In the genomic region with DNA sequence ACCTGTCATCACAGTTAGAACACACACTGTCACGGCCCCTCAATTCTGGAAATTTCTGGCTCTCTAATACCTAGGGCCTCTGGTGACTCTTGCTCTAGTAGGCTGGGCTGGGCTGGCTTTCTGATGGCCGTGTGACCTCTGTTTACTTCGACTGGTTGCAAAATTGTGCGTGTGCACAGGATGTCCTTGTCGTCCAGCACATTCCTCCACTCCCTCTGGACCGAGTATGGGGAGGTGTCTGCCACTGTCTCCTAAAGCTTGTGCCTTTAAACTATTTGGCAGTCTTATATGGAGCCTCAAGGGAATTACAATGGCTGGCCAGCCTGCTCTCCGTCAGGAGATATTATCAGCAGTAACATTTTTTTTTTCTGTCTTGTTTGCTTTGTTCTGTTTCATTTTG, we compare ENCODE assay signal across 13 mouse cellular contexts. TPM values are rescaled to one million over a fixed set of nuclear protein-coding genes. Genes with fewer than 3 reads are reported as not detected.
DNase-seq lines count a peak whose midpoint lies in the region; ATAC-seq and TF ChIP-seq lines count a peak whose summit lies in the region.
"Had no signal": no experiment of that assay in that cellular context is flagged by ENCODE, and none has a peak within 500 bp of the region (broad histone marks: within the 10 kb centered on the region; RNA-seq: fewer than 3 reads in every experiment).

No protein-coding gene starts in this region.

- H3K9me3 ChIP-seq in heart, embryonic 10.5 days, result no peaks in the 10 kb centered on the region
- H3K9me3 ChIP-seq in midbrain, embryonic 13.5 days, result no peaks in the 10 kb centered on the region
- no peaks in the 10 kb centered on the region for H3K9me3 ChIP-seq in intestine, postnatal 0 days (ENCODE audit: control insufficient read depth)
- H3K9me3 ChIP-seq: embryonic facial prominence, embryonic 15.5 days had no signal

- TF ChIP-seq CTCF in intestine, postnatal 0 days (IDR thresholded peaks at IDR 0.05; ENCODE audit: low read depth), result no peak

- no peak overlapping the region for H3K4me2 ChIP-seq in midbrain, embryonic 13.5 days (replicated peaks)
- H3K4me2 ChIP-seq in intestine, postnatal 0 days (replicated peaks; ENCODE audit: low read depth), result no peak overlapping the region
- H3K4me2 ChIP-seq: embryonic facial prominence, embryonic 15.5 days had no signal

- intact Hi-C loops in left cerebral cortex, postnatal 14 days (cut with DNase I), result no loop called here

- no peaks in the 10 kb centered on the region for H3K36me3 ChIP-seq in heart, embryonic 10.5 days
- H3K36me3 ChIP-seq in midbrain, embryonic 13.5 days, result no peaks in the 10 kb centered on the region
- H3K36me3 ChIP-seq in intestine, postnatal 0 days (ENCODE audit: control insufficient read depth, insufficient read depth), result no peaks in the 10 kb centered on the region
- H3K36me3 ChIP-seq: embryonic facial prominence, embryonic 15.5 days had no signal

- DNase-seq in adrenal gland, adult (ENCODE audit: inconsistent age in 2 of 2, low spot score in 1 of 2), result peak; percentile 47 to 82
- no peak for DNase-seq in adrenal gland, postnatal 4 days (ENCODE audit: low spot score in 2 of 2)
- peak; percentile 10 for DNase-seq in MN1 (ENCODE audit: low spot score)
- DNase-seq in heart, embryonic 10.5 days (ENCODE audit: low spot score), result no peak
- peak; percentile 38 to 66 for DNase-seq in kidney, postnatal 36 days
- no peak for DNase-seq in left cerebral cortex, postnatal 14 days (ENCODE audit: low spot score in 2 of 2)
- DNase-seq: cerebellum, adult 9-10 months had no signal

- H3K4me1 ChIP-seq in heart, embryonic 10.5 days, result peaks cover 14% of the 10 kb centered on the region
- H3K4me1 ChIP-seq in midbrain, embryonic 13.5 days (replicated peaks), result no peaks in the 10 kb centered on the region
- H3K4me1 ChIP-seq in intestine, postnatal 0 days (replicated peaks; ENCODE audit: control insufficient read depth, insufficient read depth, low read length), result no peaks in the 10 kb centered on the region

- no peak overlapping the region for H3K4me3 ChIP-seq in heart, embryonic 10.5 days
- no peak overlapping the region for H3K4me3 ChIP-seq in midbrain, embryonic 13.5 days (replicated peaks)
- H3K4me3 ChIP-seq in intestine, postnatal 0 days (ENCODE audit: low read depth, low read length), result no peak overlapping the region
- H3K4me3 ChIP-seq: embryonic facial prominence, embryonic 15.5 days; myocyte had no signal

- peak overlapping the region; percentile 18; the same call in 1 of the 2 replicates for H3K27ac ChIP-seq in heart, embryonic 10.5 days
- H3K27ac ChIP-seq in midbrain, embryonic 13.5 days, result no peak overlapping the region
- H3K27ac ChIP-seq in intestine, postnatal 0 days (ENCODE audit: low read depth, low read length), result no peak overlapping the region
- H3K27ac ChIP-seq: embryonic facial prominence, embryonic 15.5 days; macrophage had no signal

- no peaks in the 10 kb centered on the region for H3K27me3 ChIP-seq in heart, embryonic 10.5 days (ENCODE audit: insufficient read depth, poor library complexity, severe bottlenecking)
- H3K27me3 ChIP-seq in midbrain, embryonic 13.5 days, result no peaks in the 10 kb centered on the region
- H3K27me3 ChIP-seq in intestine, postnatal 0 days (replicated peaks; ENCODE audit: control insufficient read depth, insufficient read depth, low read length), result no peaks in the 10 kb centered on the region
- H3K27me3 ChIP-seq: embryonic facial prominence, embryonic 15.5 days had no signal

- H3K9ac ChIP-seq in midbrain, embryonic 13.5 days (replicated peaks), result no peak overlapping the region
- no peak overlapping the region for H3K9ac ChIP-seq in intestine, postnatal 0 days (ENCODE audit: low read depth, low read length)
- H3K9ac ChIP-seq: embryonic facial prominence, embryonic 15.5 days had no signal

- 58% methylated on average over 7 of the region's 7 CpGs for WGBS in heart, embryonic 10.5 days
- WGBS in midbrain, embryonic 13.5 days, result 86% methylated on average over 7 of the region's 7 CpGs
- WGBS in intestine, postnatal 0 days, result 62% methylated on average over 7 of the region's 7 CpGs

- ATAC-seq in midbrain, embryonic 13.5 days, result no peak
- no peak for ATAC-seq in intestine, postnatal 0 days
- ATAC-seq: activated CD4-positive, CD25-positive, alpha-beta regulatory T cell, adult 4 months had no signal

RNA-seq across cellular contexts. Expression of a gene that starts 23.2 kb away (rescaled TPM):
- 10 to 100 TPM; 26.1 to 30.8 TPM for total RNA-seq in adrenal gland, postnatal 4 days (2021)
- polyA plus RNA-seq in heart, embryonic 10.5 days (2016; fragmentation: Nextera tagmentation; extraction: Ambion mirVana), result 25.0 and 32.8 TPM in 2 replicates
- total RNA-seq in left cerebral cortex, postnatal 14 days (2021), result 1 to 10 TPM; 3.5 to 6.0 TPM
- polyA plus RNA-seq in midbrain, embryonic 13.5 days (2015; fragmentation: Nextera tagmentation; extraction: Ambion mirVana), result 19.4 and 19.9 TPM in 2 replicates
- polyA plus RNA-seq in intestine, postnatal 0 days (2015; fragmentation: Nextera tagmentation; extraction: Ambion mirVana), result 9.3 and 9.7 TPM in 2 replicates

RNA-seq across cellular contexts. Expression of a gene that starts 40.2 kb away (rescaled TPM):
- 1,000 to 10,000 TPM; 1,162 to 1,195 TPM for total RNA-seq in adrenal gland, postnatal 4 days (2021)
- polyA plus RNA-seq in heart, embryonic 10.5 days (2016; fragmentation: Nextera tagmentation; extraction: Ambion mirVana), result 492 and 664 TPM in 2 replicates
- 100 to 1,000 TPM; 362 to 379 TPM for total RNA-seq in left cerebral cortex, postnatal 14 days (2021)
- 459 and 472 TPM in 2 replicates for polyA plus RNA-seq in midbrain, embryonic 13.5 days (2015; fragmentation: Nextera tagmentation; extraction: Ambion mirVana)
- polyA plus RNA-seq in intestine, postnatal 0 days (2015; fragmentation: Nextera tagmentation; extraction: Ambion mirVana), result 350 and 389 TPM in 2 replicates

Comparison
In these comparisons a context has a peak if more than half of its experiments do, and no peak if none do; other contexts are left out.
1. DNase-seq: peak in adrenal gland, adult (2 of 2), MN1 (single experiment) and kidney, postnatal 36 days (2 of 2); none in adrenal gland, postnatal 4 days (0 of 2), heart, embryonic 10.5 days (single experiment) and left cerebral cortex, postnatal 14 days (0 of 2).